Mouse (Mus musculus) G1E (cell line): Measurements from ENCODE around the gene 1700015F17Rik. TPM values are rescaled to one million over a fixed set of nuclear protein-coding genes. Genes with fewer than 3 reads are reported as not detected.

Experiments used
- ATAC-seq: 2 replicates; pipeline ENCODE4 v1.8.0; 2016; ENCODE audit warnings: mild to moderate bottlenecking; ENCODE audit not compliant: insufficient number of reproducible peaks, poor library complexity, low FRiP score, severe bottlenecking; ENCODE audit errors: extremely low read depth
- DNase-seq: peaks from one replicate; pipeline ENCODE4 v3.0.0; 2012; ENCODE audit warnings: low spot score
- H3K27me3 ChIP-seq: 2 replicates; pipeline ENCODE4 v1.6.1; 2012; ENCODE audit warnings: mild to moderate bottlenecking, low read length, inconsistent platforms; ENCODE audit not compliant: insufficient read depth
- H3K36me3 ChIP-seq: replicated peaks from 2 replicates; pipeline ENCODE3; 2012; ENCODE audit warnings: mild to moderate bottlenecking, inconsistent platforms
- H3K4me1 ChIP-seq: 2 replicates; pipeline ENCODE4 v1.6.1; 2012; ENCODE audit warnings: low read depth, low read length, inconsistent platforms, mixed read lengths; ENCODE audit not compliant: insufficient read depth
- H3K4me3 ChIP-seq: 2 replicates; pipeline ENCODE4 v1.5.1; 2012; ENCODE audit warnings: low read depth, mild to moderate bottlenecking, inconsistent platforms, low read length, moderate library complexity, mixed read lengths
- H3K9me3 ChIP-seq: replicated peaks from 2 replicates; pipeline ENCODE4 v1.6.1; 2012; ENCODE audit warnings: inconsistent platforms
- CTCF ChIP-seq: IDR thresholded peaks from 2 replicates; pipeline ENCODE4 v1.5.1; 2012; ENCODE audit warnings: low read depth, low read length, inconsistent platforms, mixed read lengths
- GATA1 ChIP-seq: IDR thresholded peaks from 2 replicates; pipeline ENCODE4 v1.6.1; 2012; ENCODE audit warnings: borderline replicate concordance, low read length, inconsistent platforms, mixed read lengths
- GATA2 ChIP-seq: IDR thresholded peaks from 2 replicates; pipeline ENCODE4 v1.6.1; 2012; ENCODE audit warnings: low read depth, low read length, inconsistent platforms, borderline replicate concordance
- POLR2AphosphoS5 ChIP-seq: IDR thresholded peaks from 2 replicates; pipeline ENCODE4 v1.6.1; 2012; ENCODE audit warnings: low read depth, low read length, inconsistent platforms; ENCODE audit not compliant: insufficient replicate concordance
- TAL1 ChIP-seq: conservative IDR thresholded peaks from 2 replicates; pipeline ENCODE4 v1.6.1; 2012; ENCODE audit warnings: low read depth, low read length, inconsistent platforms, mixed read lengths
- polyA plus RNA-seq: library from polyadenylated mRNA; stranded (reverse); fragments of >175 nt; gene quantifications from 2 replicates; pipeline ENCODE4 v1.2.3, GENCODE M21; 2012
- total RNA-seq, 2 experiments: library from RNA; stranded (forward) in 1 of 2; stranded (reverse) in 1 of 2; fragments of 200-1000 nt in 1 of 2; fragments of >200 nt in 1 of 2; fragmentation: Nextera tagmentation in 1 of 2; gene quantifications; 2 replicates each; pipeline ENCODE4 v1.2.3; 2014 to 2017

Gene 1700015F17Rik
- not detected in 2 replicates for total RNA-seq (2014; fragmentation: Nextera tagmentation)
- not detected in 2 replicates for total RNA-seq (2017)
- polyA plus RNA-seq: not detected in 2 replicates

DNA sequence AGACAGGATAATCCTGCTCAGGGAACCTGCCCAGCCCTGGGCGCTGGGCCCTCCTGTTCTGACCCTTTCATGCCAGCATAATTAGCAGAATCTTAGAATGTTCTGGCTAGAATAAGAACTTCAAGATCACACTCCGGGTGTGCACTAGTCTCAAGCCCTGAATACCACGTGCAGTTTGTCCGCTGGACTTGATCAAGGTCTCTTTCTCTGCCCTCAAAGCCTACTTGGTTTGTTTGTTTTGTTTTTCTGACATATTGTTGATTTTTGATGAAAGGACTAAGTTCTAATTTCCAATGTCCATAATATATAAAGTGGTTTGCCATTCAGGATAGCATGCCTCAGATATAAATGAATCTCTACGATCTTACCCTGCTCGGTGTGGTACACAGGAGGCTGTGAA lies at the start of gene 1700015F17Rik:
Gene 1700015F17Rik (minus strand): TSS at position 101 of the 400 bp plus-strand sequence.
- H3K4me1 ChIP-seq: no peaks in the 10 kb centered on the region
- no peak within 1 kb of the TSS for H3K4me3 ChIP-seq
- TF ChIP-seq POLR2AphosphoS5: no peak
- no peak for TF ChIP-seq TAL1
- TF ChIP-seq GATA1: no peak
- no peak for TF ChIP-seq GATA2
- TF ChIP-seq CTCF: no peak
- ATAC-seq (no peak), DNase-seq (no peak)
- peaks cover 2% of the 10 kb centered on the region for H3K27me3 ChIP-seq
- no peaks in the 10 kb centered on the region for H3K36me3 ChIP-seq
- H3K9me3 ChIP-seq: no peaks in the 10 kb centered on the region

DNA sequence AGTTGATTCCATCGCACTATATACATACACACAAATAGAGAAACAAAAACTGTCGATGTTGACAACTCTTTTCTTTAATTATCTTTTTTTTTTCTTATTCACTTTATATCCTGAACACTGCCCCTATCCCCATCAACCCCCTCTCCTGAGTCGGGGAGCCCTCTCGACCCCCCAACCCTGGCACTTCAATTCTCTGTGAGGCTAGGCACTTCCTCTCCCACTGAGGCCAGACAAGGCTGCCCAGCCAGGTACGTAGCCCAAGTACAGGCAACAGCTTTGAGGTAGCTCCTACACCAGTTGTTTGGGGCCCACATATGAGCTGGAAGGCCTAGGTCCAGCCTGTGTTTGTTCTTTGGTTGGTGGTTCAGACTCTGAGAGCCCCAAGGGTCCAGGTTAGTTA lies 36.5 kb upstream of the 1700015F17Rik start:
- Histone ChIP-seq H3K9me3 (no peaks in the 10 kb centered on the region), H3K27me3 (no peaks in the 10 kb centered on the region), H3K4me1 (peaks cover 19% of the 10 kb centered on the region), H3K36me3 (peaks cover 22% of the 10 kb centered on the region), H3K4me3 (no peak overlapping the region; the same call in 1 of the 2 replicates)
- DNase-seq (no peak), ATAC-seq (no peak)
- no peak for TF ChIP-seq CTCF
- no peak for TF ChIP-seq GATA2
- no peak for TF ChIP-seq POLR2AphosphoS5
- no peak for TF ChIP-seq GATA1
- TF ChIP-seq TAL1: no peak

DNA sequence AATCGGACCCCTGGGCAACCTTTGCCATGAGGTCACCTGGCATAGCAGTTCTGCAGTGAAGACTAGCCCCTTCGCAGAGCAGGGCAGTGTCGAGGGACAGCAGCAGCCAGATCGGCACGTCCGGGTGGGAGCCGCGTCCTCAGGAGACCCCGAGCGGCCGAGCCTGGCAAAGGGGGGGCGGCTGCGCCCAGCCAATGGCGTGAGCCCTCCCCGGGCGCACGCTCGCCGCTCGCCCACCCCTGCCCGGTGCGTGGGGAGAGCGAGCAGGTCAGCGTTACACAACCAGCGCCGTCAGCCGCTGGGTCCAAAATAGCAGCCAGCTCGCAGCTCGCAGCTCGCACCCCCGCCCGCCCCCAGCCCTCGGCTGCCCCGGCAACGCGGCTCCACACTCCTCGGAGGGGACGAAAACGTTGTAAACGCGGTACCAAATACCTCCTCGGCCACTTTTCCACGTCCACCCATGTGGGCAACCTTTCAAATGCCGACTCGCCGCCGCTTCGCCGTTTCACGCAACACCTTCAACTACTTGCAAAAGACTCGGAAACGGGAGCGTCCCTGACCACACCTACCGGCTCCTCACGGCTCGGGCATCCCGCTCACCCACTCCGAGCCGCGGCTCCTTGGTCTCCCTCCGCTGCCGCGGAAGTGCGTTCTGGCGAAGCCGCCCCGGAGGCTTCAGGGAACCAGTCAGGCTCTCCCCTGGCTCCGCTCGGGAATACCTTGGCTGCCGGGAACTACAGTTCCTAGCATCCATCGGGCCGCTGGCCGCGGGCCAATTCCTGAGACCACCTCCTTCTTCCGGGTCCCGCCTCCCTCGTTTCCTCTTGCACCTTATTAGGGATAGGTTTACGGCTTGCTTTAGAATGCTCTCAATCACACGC lies 35.5 kb upstream of the 1700015F17Rik start, which contains the start of gene Cldn12:
Gene Cldn12 (minus strand): TSS at position 763 of the 881 bp plus-strand sequence.
- Histone ChIP-seq H3K9me3 (no peaks in the 10 kb centered on the region), H3K4me3 (peak within 1 kb of the TSS; percentile 88), H3K4me1 (peaks cover 19% of the 10 kb centered on the region), H3K27me3 (no peaks in the 10 kb centered on the region), H3K36me3 (peaks cover 29% of the 10 kb centered on the region)
- TF ChIP-seq GATA1: no peak
- no peak for TF ChIP-seq POLR2AphosphoS5
- no peak for TF ChIP-seq GATA2
- no peak for TF ChIP-seq TAL1
- TF ChIP-seq CTCF: no peak
- peak; percentile 77 for ATAC-seq
- peak; percentile 90 for DNase-seq

DNA sequence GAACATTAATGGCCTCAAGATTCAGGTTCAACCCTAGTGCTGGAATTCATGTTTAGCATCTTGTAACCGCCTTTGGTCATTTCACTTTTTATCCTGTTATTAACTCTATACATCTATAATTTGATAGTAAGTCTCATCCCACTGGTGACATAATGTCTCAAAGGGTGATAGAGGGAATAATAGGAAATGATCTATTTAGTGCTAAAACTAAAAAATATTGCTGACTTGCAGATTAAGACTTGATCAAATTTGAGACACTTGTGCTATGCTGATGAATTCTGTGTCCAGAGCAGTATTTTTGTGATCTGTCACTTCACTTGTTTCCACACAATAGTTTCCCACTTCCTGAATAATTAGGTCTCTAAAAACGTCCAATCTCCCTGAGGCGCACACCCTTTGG lies 32.5 kb upstream of the 1700015F17Rik start:
- Histone ChIP-seq H3K36me3 (peaks cover 57% of the 10 kb centered on the region), H3K27me3 (no peaks in the 10 kb centered on the region), H3K9me3 (no peaks in the 10 kb centered on the region), H3K4me1 (peaks cover 29% of the 10 kb centered on the region), H3K4me3 (no peak overlapping the region)
- no peak for DNase-seq
- no peak for ATAC-seq
- TF ChIP-seq GATA1 (no peak), CTCF (no peak), GATA2 (no peak), TAL1 (no peak), POLR2AphosphoS5 (no peak)

DNA sequence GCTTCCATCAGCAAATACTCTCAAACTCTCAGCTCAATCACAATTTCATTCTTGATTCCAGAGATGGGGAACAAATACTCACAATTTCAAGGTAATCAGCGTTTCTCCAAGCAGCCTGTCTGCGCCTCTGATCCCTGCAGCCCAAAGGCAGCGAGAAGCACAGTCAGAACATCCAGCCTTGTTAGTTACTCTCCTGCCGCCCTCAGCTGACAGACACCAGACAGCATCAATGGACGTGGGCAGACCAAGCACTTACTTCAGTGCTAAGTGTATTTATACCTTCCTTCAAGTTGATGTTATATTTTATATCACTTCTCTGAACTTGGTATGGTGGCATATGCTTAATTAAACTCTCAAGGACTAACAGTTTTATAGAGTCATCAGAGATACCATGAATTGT lies 32.0 kb upstream of the 1700015F17Rik start:
- Histone ChIP-seq H3K27me3 (no peaks in the 10 kb centered on the region), H3K9me3 (no peaks in the 10 kb centered on the region), H3K4me1 (peaks cover 29% of the 10 kb centered on the region), H3K4me3 (no peak overlapping the region), H3K36me3 (peaks cover 60% of the 10 kb centered on the region)
- ATAC-seq: no peak
- DNase-seq: no peak
- TF ChIP-seq POLR2AphosphoS5 (no peak), GATA1 (no peak), GATA2 (no peak)

DNA sequence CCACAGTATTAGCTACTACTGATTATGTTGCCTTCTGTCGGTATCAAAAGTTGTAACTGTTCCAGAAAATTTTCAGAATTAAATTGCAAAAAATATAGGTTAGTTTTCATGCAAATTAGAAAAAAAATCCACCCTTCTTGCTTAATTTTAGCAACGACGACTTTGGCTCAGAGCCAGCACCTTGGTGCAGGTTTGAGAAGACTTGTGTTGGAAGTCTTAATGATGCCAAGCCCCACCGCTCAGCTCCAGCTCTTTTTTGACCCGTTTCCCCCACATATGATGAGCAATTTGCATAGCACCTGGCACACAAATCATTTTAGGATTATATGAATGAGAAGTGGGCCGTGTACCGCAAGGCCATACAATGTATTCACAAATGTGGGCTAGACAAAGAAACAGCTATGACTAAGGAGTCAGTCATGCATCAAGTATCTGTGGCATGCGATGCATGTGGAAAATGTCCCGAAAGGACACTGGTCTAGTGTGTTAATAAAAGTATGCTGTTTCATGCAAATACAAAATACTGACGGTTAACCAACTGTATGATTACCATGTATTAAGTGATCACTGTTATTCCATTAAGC lies 31.5 kb upstream of the 1700015F17Rik start:
- no peak for ATAC-seq
- no peak for DNase-seq
- peaks cover 64% of the 10 kb centered on the region for H3K36me3 ChIP-seq
- H3K27me3 ChIP-seq: no peaks in the 10 kb centered on the region
- no peak for TF ChIP-seq CTCF
- no peak for TF ChIP-seq GATA1
- no peak for TF ChIP-seq GATA2
- TF ChIP-seq TAL1: no peak
- TF ChIP-seq POLR2AphosphoS5: no peak
- no peaks in the 10 kb centered on the region for H3K9me3 ChIP-seq
- H3K4me3 ChIP-seq: no peak overlapping the region
- H3K4me1 ChIP-seq: peaks cover 23% of the 10 kb centered on the region
